14 mouse cellular contexts compared by ENCODE assay signal in the genomic region with DNA sequence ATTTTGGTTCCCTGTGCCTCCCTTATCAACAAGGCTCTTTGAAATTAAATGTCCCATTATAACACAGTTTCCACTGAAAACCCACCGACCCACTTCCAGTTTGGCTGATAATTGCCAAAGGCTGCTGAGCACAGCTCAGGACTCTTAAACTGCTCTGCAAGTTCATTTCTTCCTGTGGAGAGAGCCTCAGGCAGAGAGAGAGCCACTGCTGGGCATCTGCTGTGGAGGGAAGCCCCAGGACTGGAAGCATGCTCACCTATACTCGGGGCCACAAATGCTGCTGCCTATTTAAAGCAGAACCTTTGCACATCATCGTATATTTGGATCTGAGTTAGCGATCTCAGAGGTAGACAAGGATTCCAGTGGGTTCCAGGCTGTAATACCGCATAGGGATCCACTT.
DNase-seq lines count a peak whose midpoint lies in the region; ATAC-seq and TF ChIP-seq lines count a peak whose summit lies in the region.
"Had no signal": no experiment of that assay in that cellular context is flagged by ENCODE, and none has a peak within 500 bp of the region (broad histone marks: within the 10 kb centered on the region; RNA-seq: fewer than 3 reads in every experiment).

No protein-coding gene starts in this region.

- H3K4me1 ChIP-seq in heart, postnatal 0 days (ENCODE audit: control insufficient read depth, insufficient read depth) = no peaks in the 10 kb centered on the region
- H3K4me1 ChIP-seq in embryonic fibroblast, embryonic 13.5 days (ENCODE audit: control insufficient read depth, insufficient read depth, low read length) = peaks cover 10% of the 10 kb centered on the region
- H3K4me1 ChIP-seq in hindbrain, embryonic 13.5 days (replicated peaks) = peaks cover 21% of the 10 kb centered on the region
- H3K4me1 ChIP-seq in neural tube, embryonic 13.5 days (replicated peaks) = peaks cover 26% of the 10 kb centered on the region
- no peaks in the 10 kb centered on the region; the same call in 1 of the 2 replicates for H3K4me1 ChIP-seq in kidney, embryonic 14.5 days (ENCODE audit: control insufficient read depth, insufficient read depth, low read length)
- H3K4me1 ChIP-seq: heart, embryonic 13.5 days had no signal

- no peak overlapping the region for H3K4me3 ChIP-seq in heart, postnatal 0 days (ENCODE audit: low read depth, low read length)
- H3K4me3 ChIP-seq in embryonic fibroblast, embryonic 13.5 days (ENCODE audit: insufficient read depth, low read length) = no peak overlapping the region
- no peak overlapping the region for H3K4me3 ChIP-seq in hindbrain, embryonic 13.5 days
- no peak overlapping the region for H3K4me3 ChIP-seq in neural tube, embryonic 13.5 days
- H3K4me3 ChIP-seq in kidney, embryonic 14.5 days (ENCODE audit: low read length) = no peak overlapping the region
- H3K4me3 ChIP-seq: embryonic facial prominence, embryonic 13.5 days; heart, embryonic 13.5 days had no signal

- no peak for TF ChIP-seq CTCF in heart, postnatal 0 days (IDR thresholded peaks at IDR 0.05; ENCODE audit: low read depth)
- TF ChIP-seq CTCF in embryonic fibroblast, embryonic 13.5 days (IDR thresholded peaks at IDR 0.05; ENCODE audit: borderline replicate concordance, insufficient read depth, low read length) = no peak

- no peak overlapping the region for H3K9ac ChIP-seq in heart, postnatal 0 days (replicated peaks; ENCODE audit: low read depth, low read length)
- H3K9ac ChIP-seq in hindbrain, embryonic 13.5 days = no peak overlapping the region
- H3K9ac ChIP-seq in neural tube, embryonic 13.5 days = no peak overlapping the region; the same call in 1 of the 2 replicates
- H3K9ac ChIP-seq in kidney, embryonic 14.5 days (ENCODE audit: low read depth, low read length) = no peak overlapping the region
- H3K9ac ChIP-seq: embryonic facial prominence, embryonic 13.5 days; heart, embryonic 13.5 days; liver, embryonic 14.5 days had no signal

- H3K27me3 ChIP-seq in heart, postnatal 0 days (ENCODE audit: control insufficient read depth, insufficient read depth, low read length) = no peaks in the 10 kb centered on the region
- 0 out of 2 replicates have a peak, but pooled peaks cover 8% of the 10 kb centered on the region for H3K27me3 ChIP-seq in hindbrain, embryonic 13.5 days
- H3K27me3 ChIP-seq in neural tube, embryonic 13.5 days = no peaks in the 10 kb centered on the region
- no peaks in the 10 kb centered on the region for H3K27me3 ChIP-seq in kidney, embryonic 14.5 days (ENCODE audit: control insufficient read depth, insufficient read depth, low read length)
- H3K27me3 ChIP-seq: embryonic facial prominence, embryonic 13.5 days; heart, embryonic 13.5 days had no signal

- 79% methylated on average over 5 of the region's 5 CpGs for WGBS in heart, postnatal 0 days
- WGBS in hindbrain, embryonic 13.5 days = 75% methylated on average over 5 of the region's 5 CpGs
- 68% methylated on average over 5 of the region's 5 CpGs for WGBS in neural tube, embryonic 13.5 days
- 84% methylated on average over 5 of the region's 5 CpGs for WGBS in kidney, embryonic 14.5 days

- no peak for TF ChIP-seq POLR2A in embryonic fibroblast, embryonic 13.5 days (IDR thresholded peaks at IDR 0.05; ENCODE audit: low read depth, low read length)

- no peak overlapping the region for H3K27ac ChIP-seq in heart, postnatal 0 days (ENCODE audit: low read depth)
- peak overlapping the region; percentile 94 for H3K27ac ChIP-seq in embryonic fibroblast, embryonic 13.5 days (ENCODE audit: insufficient read depth, low read length)
- H3K27ac ChIP-seq in hindbrain, embryonic 13.5 days = 0 out of 2 replicates have a peak overlapping the region, but pooled peaks have one; percentile 40
- H3K27ac ChIP-seq in neural tube, embryonic 13.5 days (replicated peaks) = peak overlapping the region; percentile 15; the same call in 1 of the 2 replicates
- H3K27ac ChIP-seq in kidney, embryonic 14.5 days (ENCODE audit: low read depth, low read length) = no peak overlapping the region
- H3K27ac ChIP-seq: embryonic facial prominence, embryonic 13.5 days; heart, embryonic 13.5 days; liver, embryonic 14.5 days had no signal

- no peaks in the 10 kb centered on the region for H3K9me3 ChIP-seq in heart, postnatal 0 days (replicated peaks; ENCODE audit: control insufficient read depth, low read length)
- H3K9me3 ChIP-seq in hindbrain, embryonic 13.5 days = no peaks in the 10 kb centered on the region
- H3K9me3 ChIP-seq in neural tube, embryonic 13.5 days = no peaks in the 10 kb centered on the region
- no peaks in the 10 kb centered on the region for H3K9me3 ChIP-seq in kidney, embryonic 14.5 days (ENCODE audit: control insufficient read depth, low read length)
- H3K9me3 ChIP-seq: embryonic facial prominence, embryonic 13.5 days; heart, embryonic 13.5 days had no signal

- no peak for DNase-seq in heart, postnatal 0 days (ENCODE audit: low spot score)
- DNase-seq in heart, postnatal 4 days = no peak
- no peak for DNase-seq in kidney, postnatal 4 days
- DNase-seq: gastrocnemius, postnatal 10 days; kidney, adult 11 months; thymus, postnatal 14 days had no signal

- ATAC-seq in heart, postnatal 0 days (ENCODE audit: insufficient read depth, low read depth) = no peak
- peak; percentile 54; the same call in 1 of the 2 replicates for ATAC-seq in hindbrain, embryonic 13.5 days (ENCODE audit: low FRiP score)
- no peak for ATAC-seq in neural tube, embryonic 13.5 days (ENCODE audit: low read depth)
- no peak for ATAC-seq in kidney, embryonic 14.5 days (ENCODE audit: low FRiP score, low TSS enrichment)
- no peak for ATAC-seq in CD4-positive, CD25-positive, alpha-beta regulatory T cell, adult 4 months

- H3K36me3 ChIP-seq in heart, postnatal 0 days (replicated peaks; ENCODE audit: control insufficient read depth, insufficient read depth, low read length) = no peaks in the 10 kb centered on the region
- H3K36me3 ChIP-seq in hindbrain, embryonic 13.5 days = no peaks in the 10 kb centered on the region
- no peaks in the 10 kb centered on the region for H3K36me3 ChIP-seq in neural tube, embryonic 13.5 days
- no peaks in the 10 kb centered on the region for H3K36me3 ChIP-seq in kidney, embryonic 14.5 days (ENCODE audit: control insufficient read depth, insufficient read depth, low read length)
- H3K36me3 ChIP-seq: embryonic facial prominence, embryonic 13.5 days; heart, embryonic 13.5 days had no signal

- H3K4me2 ChIP-seq in heart, postnatal 0 days (ENCODE audit: low read depth, low read length) = peak overlapping the region; percentile 16; the same call in 1 of the 2 replicates
- peak overlapping the region; percentile 35 for H3K4me2 ChIP-seq in hindbrain, embryonic 13.5 days
- peak overlapping the region; percentile 30; the same call in 1 of the 2 replicates for H3K4me2 ChIP-seq in neural tube, embryonic 13.5 days
- H3K4me2 ChIP-seq in kidney, embryonic 14.5 days (replicated peaks; ENCODE audit: low read depth, low read length) = no peak overlapping the region
- H3K4me2 ChIP-seq: embryonic facial prominence, embryonic 13.5 days; heart, embryonic 13.5 days had no signal

- no peak for TF ChIP-seq EP300 in heart, postnatal 0 days (IDR thresholded peaks at IDR 0.05; ENCODE audit: low read depth)

Comparison
In these comparisons a context has a peak if more than half of its experiments do, and no peak if none do; other contexts are left out.
1. H3K27ac ChIP-seq: peak in embryonic fibroblast, embryonic 13.5 days (single experiment), hindbrain, embryonic 13.5 days (single experiment) and neural tube, embryonic 13.5 days (single experiment); none in heart, postnatal 0 days (single experiment) and kidney, embryonic 14.5 days (single experiment).